Mouse (Mus musculus) left cerebral cortex, postnatal 14 days (tissue): ENCODE data around the gene Btbd6. TPM values are rescaled to one million over a fixed set of nuclear protein-coding genes. Genes with fewer than 3 reads are reported as not detected.
A peak's percentile ranks its signal among the peaks of the same experiment; 100 is the strongest.

ENCODE experiments used
- DNase-seq, 2 experiments: peaks; one replicate each; pipeline ENCODE4 v3.0.0; 2021 to 2022; ENCODE audit warnings: low spot score in 2 of 2, mixed read lengths in 1 of 2
- intact Hi-C: fragments of 180-260 bp; cut with DNase I; formaldehyde crosslinking; loops from one replicate; pipeline ENCODE4 v1.15.1; 2025
- total RNA-seq, 2 experiments: library from RNA; stranded (reverse); gene quantifications; 2 replicates each; pipeline ENCODE4 v1.2.3; 2021

The Btbd6 gene
- total RNA-seq, 2 experiments from 2014 or later: 54.4 to 55.9 TPM

DNA sequence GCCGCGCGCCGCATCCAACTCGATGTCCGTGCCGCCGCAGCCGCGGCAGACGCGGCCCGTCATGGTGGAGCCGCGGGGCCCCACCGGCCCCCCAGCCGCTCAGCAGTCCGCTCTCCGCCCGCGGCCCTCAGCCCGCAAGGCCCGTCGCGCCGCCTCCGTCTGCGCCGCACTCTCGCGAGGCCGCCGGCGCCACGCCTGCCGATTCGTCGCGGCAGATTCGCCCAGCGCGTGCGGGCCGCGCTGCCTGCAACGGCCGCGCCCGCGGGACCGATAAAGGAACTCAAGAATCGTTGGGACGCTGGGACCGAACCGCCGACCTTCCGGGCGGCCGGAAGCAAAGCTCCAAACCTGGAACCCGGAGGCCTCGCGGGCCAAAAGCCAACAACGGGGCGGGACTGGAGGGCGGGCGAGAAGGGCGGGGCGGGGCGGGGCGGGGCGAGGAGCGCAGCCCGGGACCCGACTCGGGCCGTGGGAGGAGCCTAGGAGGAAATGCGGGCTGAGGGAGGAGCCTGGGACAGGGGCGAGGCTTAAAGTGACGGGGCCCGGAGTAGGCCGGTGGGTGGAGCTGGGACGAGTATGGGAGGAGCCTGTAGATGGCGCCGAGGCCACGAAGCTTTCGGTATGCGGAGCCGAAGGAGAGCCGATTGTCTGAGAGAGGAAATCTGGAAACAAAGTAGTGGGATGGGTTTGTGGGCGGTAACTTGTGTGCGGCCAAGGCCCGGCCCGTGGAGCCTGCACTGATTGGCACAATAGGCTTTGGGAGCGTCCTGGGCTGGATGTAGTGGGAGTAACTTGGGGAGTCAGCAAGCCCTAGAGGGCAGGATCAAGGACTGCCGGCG, 24.2 kb downstream of the Btbd6 start, which contains the start of gene Brf1:
Gene Brf1 (minus strand): TSS at position 411 of the 839 bp plus-strand sequence.
- DNase-seq: peak; percentile 93 to 95
- intact Hi-C loops: no loop called here

DNA sequence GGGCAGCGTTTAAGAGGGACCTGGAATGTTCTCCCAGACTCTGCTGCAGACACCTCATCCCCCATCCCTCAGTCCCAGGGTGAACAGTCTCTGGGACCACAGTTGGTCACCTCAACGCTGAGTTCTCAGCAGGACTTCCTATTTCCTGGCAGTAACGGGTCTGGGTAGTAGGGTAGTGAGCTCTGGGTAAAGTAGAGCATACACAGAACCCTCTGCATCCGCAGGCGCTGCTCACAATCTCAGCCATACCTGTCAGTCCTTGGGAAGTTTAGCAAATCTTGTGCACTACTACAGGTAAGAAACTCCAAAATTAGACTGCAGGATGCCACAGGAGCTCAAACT, 24.8 kb downstream of the Btbd6 start:
- DNase-seq: no peak
- intact Hi-C loops: no loop called here

DNA sequence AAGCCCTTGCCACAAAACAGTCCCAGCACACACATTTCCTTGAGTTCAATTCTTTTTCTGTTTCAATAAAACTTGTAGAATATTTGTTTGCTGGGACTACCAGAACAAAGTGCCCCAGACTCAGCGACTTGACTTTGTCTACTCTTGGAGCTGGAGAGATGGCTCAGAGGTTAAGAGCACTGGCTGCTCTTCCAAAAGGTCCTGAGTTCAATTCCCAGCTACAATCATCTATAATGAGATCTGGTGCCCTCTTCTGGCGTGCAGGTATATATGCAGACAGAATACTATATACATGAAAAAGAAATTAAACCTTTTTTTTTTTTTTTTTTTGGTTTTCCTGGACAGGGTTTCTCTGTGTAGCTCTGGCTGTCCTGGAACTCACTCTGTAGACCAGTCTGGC, 26.4 kb downstream of the Btbd6 start:
- intact Hi-C loops: no loop called here
- DNase-seq: no peak

DNA sequence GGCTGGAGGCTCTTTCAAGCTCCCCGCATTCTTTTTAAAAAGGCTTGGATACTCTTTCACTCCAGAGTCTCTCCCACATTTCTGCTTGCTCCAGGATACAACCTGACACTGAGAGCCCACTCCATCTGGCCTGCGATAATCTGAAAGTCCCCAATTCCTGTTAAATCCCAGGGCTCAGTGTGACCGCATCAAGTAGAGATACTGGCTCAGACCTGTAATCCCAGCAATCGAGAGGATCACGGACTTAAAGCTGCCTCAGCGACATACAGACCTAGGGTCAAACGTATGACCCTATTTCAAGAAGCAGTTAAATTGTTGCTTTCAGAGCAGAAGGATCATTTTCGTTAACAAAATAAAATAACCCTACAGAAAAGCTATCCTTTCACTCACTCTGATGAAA, 27.7 kb downstream of the Btbd6 start:
- intact Hi-C loops: loop anchor here (2.0 kb wide), 1 partner anchor 43 kb away; no protein-coding TSS in a partner anchor
- no peak for DNase-seq

DNA sequence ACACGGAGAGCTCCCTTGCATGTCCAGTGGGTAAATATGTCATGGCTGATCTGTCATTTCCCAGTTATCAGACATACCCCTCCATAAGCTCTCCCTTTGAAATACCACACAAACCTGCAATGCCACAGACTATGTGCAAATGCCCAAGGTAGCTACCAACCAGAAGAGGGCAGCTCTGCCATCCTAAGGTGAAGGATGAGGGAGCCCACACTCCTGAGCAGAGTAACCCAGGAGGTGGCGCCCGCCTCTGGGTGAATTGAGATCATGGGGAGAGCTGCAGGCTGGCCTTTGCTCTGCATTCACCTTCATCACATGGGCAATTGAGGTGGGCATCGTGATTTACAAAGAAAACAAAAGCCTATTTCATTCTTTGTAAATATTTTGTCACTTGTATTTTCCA, 28.7 kb downstream of the Btbd6 start:
- intact Hi-C loops: loop anchor here (2.0 to 5.0 kb wide), 2 partner anchors 42 to 97 kb away; no protein-coding TSS in a partner anchor
- DNase-seq: peak; percentile 57 to 70

DNA sequence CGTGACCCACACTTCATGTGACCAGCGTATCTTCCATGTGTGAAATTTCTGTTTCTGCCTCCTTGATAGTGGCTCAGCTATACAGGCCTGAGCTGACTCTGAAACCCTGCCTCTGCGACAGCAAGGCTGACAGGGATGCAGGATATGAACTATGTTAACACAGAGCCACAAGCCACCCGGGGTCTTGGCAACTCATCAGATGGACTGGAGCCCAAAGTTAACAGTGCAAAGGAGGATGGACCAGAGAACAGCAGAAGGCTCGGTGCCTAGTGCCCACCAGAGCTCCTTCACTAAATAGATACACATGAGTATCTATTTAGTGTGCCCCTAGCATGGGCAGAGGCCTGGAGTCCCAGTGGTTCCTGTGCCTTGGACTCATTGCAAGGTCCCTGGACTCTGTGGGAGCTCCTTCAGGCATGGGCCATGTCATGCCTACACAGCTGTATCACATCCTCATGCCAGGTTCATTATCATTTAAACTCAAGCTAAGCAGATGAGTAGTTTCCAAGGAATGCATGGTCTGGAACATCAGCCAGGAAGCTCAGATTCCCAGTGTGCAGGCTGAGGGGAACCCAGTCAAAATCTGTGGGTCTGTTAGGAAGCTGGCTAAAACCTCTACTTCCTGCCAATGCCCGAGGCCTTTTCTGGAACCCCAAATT, 35.5 kb downstream of the Btbd6 start:
- intact Hi-C loops: no loop called here

DNA sequence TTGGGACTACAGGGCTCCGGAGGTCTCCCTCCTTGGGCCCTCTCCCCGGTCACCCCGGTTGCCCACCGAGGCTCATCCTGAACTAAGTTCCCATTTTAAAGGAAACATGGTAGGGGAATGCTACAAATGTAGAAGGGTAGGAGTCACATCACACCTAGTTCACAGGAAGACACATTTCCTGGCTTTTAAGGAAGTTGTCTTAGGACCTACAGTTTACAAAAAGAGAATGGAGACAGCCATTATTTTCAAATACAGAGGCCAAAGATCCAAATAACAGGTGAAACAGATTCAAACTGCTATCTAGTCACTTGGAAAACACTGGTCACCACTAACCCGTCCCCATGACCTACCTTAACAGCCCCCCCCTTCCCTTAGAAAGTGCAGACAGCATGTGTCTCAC, 36.2 kb downstream of the Btbd6 start:
- intact Hi-C loops: no loop called here
- DNase-seq: no peak

More for the DNA sequence above, 35.5 kb downstream of the Btbd6 start:
- DNase-seq: no peak

DNA sequence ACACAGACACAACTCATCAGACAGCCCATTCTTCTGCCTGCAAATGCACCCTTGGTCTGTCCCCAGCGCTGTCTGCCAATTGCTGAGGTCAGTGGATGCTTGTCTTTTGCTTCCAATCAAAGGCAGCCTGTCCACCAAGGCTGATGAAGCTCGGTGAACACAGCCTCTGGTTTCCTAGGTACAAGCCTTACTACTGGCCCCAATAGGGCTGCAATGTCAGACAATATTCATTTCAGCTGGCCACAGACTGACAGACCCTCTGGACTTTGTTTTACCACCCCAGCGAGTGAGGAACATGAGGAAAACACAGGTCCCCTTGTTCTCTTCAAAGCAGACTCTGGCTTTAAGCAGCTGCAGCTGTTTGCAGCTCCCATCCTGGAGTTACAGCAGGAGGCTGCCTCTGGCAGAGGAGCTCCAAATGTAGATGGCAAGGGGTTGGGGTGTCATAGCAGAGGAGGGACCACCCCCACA, 36.8 kb downstream of the Btbd6 start:
- intact Hi-C loops: no loop called here
- DNase-seq: peak; percentile 43 to 57

DNA sequence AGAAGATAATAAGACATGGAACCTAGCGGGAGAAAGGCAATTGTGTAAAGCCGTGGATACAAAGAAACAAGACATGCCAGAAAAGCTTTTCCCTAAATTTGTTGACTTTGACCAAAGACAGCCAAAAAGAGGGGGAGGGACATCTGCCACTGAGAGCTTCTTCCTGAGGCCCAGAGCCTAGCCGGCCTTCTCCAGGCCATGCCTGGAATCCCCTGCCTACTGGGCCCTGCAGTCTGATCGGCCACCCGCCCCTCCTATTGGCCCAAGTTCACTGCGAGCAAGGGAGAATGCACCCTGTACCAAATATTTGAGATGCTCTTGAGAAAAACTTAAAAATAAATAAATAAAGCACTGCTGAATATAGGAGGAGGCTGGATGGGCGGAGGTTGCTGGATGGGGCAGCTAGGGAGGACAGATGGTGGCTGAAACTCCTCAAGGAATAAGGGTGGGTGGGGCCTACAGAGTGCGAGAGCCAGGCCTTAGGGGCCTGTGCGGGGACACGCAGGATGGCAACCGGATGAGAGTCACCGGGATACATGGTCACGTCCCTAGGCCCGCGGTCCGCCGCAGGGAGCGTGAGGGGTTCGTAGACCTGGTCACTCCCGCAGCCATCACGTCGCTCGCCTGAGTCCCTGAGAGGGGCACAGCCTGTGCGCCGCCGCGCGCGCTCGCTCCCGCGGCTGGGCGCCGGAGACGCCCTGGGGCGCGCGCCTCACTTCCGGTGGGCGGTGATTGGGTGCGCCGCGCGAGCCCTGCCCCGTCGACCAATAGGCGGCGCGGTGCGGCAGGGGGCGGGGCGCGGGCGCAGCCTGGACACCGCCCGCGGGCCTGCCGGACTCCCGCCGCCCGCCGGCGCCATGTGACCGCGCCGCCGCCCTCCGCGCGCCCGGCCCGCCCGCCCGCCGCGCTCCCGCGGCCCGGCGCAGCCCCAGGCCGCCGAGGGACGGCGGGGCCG, 37.6 kb downstream of the Btbd6 start, which contains the start of gene Pacs2:
Gene Pacs2 (plus strand): TSS at position 905 of the 955 bp plus-strand sequence.
- peak; percentile 92 to 93 for DNase-seq
- intact Hi-C loops: no loop called here

DNA sequence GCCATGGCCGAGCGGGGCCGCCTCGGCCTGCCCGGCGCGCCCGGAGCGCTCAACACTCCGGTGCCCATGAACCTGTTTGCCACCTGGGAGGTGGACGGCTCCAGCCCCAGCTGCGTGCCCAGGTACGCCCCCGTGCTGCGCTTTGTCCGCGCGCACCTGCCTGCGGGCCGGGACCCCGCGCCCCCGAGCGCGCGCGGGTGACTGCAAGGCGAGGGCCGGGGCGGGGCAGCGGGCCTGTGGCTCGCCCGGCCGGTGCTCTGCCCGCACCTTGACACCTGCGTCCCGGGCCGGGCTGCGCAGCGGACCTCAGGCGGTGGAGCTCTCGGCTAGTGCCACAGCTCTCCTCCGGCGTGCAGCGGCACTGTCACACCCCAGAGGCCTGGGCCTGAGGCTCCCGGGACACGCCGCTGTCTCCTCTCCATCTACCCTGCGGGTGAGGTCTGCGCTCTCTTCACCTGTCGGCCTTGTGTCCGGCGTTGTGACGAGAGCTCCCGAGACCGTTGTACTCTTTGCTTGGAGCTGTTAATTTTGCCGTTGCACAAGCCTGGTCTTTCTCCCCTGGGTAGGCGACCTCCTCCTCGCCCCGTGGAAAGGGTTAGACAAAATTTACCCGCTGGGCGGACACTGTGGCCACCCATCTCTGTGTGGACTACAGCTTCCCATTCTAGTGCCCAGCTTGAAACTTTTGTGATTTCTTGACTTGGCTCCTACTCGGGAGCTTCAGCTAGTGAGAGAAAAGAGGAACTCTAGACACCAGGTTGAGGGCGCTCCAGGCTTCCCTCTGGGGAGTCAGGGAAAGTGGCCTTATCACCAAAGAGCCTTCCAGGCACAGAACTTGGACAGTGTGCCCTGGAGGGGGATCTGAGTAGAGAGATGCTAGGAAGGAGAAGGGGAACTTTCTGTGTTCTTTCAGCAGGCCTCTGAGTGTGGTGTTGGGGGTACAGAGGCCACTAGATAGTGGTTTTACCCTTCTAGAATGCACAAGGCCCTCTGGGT, 38.6 kb downstream of the Btbd6 start:
- intact Hi-C loops: no loop called here
- peak in 1 of 2 experiments; percentile 18 for DNase-seq

DNA sequence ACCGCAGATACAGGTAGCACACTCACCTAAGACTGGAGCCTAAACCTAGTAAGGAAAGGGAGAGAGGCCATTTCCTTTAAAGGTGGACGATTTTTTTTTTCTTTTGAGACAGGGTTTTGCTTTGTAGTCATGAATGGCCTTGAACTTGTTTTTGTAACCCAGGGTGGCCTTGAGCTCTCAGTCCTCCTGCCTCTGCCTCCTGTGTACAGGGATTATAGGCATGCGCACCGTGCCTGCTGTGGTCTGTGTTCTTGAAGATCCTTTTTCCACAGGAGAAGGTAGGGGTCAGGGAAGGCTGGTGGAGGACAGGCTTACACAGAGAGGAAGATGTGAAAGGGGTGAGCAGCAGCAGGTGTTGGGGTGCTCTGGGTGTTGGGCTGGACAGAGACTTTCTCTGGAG, 39.7 kb downstream of the Btbd6 start:
- intact Hi-C loops: no loop called here
- DNase-seq: no peak

DNA sequence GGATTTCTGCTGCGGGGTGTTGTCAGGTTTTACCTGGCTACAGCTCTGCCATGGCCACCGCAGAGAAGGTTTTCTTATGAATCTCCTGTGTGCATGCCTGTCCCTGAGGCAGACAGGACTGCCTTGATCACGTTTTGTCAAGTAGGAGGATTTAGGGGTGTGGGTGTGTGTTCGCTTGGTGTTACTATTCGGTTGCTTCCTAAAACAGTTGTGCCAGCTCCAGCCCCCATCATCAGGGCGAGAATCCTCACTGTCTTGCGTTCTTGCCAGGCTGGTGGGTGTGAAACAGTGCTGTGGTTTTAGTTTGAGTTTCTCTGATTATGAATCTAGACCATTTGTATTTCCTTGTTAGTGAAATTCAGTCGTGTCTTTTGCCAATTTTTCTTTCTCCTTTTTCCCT, 40.7 kb downstream of the Btbd6 start:
- DNase-seq: peak; percentile 82 to 92
- intact Hi-C loops: no loop called here

DNA sequence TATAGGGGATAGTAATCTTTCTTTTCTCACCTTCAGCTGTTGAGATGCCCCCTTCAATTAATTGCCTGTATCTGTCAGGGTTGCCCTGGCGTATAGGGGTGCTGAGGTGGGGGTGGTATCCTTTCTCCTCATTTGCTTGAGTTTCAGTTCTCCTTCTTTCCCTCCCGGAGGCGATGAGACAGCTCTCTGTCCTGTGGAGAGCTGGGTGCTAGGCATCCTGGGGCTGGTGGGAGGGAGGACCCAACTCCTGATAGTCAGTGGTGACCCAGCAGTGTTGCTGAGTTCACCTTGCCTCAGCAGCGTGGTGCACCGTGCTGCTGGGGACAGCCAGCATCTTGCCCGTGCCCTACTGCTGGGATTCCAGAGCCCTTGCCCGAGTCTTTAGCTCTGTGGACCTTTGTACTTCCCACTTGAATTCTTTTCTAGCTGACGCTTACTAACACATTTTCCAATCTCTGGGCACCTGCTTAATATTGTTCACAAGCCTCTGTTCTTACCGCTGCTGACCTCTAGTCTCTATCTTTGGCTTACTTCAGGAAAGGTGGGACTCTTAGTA, 41.2 kb downstream of the Btbd6 start:
- no peak for DNase-seq
- intact Hi-C loops: no loop called here

DNA sequence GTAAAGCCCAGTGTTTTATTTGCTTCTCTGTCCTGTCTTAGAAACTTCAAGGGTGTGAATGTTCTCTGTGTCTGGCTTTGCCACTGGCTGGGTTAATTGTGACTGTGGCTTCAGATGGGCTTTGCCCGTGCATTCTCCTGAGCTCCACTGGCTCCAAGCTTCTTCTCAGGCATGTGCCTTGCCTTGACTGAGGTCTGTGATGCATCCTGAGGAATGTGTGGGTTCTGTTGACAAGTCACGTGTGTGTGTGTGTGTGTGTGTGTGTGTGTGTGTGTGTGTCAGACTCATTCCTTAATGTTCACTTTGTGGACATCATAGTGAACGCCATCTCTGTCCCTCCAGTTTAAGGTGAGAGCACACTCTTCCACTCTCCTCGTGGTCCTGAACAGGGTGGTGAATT, 42.5 kb downstream of the Btbd6 start:
- no peak for DNase-seq
- intact Hi-C loops: no loop called here

DNA sequence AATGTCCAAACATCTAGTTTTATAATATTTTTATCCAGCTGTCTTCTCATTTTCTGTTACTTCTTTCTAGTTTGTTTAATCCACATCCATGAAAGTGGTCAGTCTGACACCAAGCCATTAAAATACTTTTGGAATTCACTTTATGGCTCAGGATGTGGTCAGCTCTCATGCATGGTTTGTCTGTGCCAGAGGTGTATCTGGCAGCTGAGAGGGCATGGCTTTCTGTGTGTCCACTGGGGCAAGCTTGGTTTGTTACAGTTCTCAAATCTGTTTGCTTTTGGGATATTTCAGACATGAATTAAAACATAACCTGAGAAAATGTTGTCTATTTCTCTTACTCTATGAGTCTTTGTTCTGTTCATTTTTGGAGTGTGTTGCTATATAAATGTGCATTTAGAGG, 45.2 kb downstream of the Btbd6 start:
- intact Hi-C loops: no loop called here
- DNase-seq: no peak

DNA sequence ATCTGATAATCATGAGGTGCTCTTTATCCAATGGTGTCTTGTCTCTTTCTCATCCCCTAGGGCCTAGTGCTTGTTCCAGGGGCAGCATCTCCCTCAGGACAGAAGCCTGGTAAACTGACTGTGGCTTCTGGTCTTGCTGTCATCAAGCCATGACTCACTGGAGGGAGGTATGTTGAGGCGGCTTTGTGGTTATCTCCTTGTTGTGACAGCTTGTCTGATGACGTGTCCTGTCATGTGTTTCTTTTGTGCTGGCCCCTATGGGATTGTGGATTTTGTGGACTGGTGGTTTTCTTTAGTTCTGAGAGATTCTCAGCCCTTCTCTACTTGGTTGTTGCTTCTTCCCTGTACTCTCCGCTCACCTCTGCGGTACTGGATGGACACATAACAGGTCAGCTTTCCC, 46.8 kb downstream of the Btbd6 start:
- no peak for DNase-seq
- intact Hi-C loops: no loop called here

DNA sequence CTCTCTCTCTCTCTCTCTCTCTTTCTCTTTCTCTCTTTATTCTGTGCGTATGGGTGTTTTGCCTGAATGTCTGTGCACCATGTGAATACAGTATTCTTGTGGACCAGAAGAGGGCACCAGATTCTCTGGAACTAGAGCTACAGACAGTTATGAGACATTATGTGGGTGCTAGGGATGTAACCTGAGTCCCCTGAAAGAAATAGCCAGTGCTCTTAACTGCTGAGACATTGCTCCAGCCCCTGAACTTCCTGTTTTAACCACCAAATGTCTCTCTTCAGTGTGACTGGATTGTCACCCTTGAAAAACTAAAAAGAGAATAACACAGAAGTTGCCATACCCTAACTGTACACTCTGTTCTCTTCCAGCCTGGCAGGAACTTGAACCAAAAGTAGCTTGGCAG, 50.3 kb downstream of the Btbd6 start:
- DNase-seq: no peak
- intact Hi-C loops: no loop called here

DNA sequence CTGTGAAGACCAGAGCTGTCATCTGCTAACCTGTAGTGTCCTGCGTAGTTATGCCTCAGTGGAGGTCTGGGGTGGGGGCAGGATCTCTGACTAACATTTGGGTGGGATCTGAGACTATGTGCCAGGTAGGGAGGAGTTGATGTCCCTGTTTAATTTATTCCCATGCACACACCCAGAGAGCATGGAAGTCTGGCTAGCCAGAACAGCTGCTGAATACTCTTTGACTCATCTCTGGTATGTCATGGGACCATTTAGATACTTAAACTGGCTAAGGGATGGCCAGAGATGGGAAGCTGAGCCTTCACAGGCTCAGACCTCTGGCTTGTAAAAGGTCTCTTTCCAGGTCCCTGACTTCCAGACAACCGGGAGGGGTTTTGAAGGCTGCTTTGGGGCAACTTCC, 51.2 kb downstream of the Btbd6 start:
- DNase-seq: no peak
- intact Hi-C loops: no loop called here
